Mouse (Mus musculus): ENCODE data around the gene Cldn1.

- TF ChIP-seq HCFC1 (IDR thresholded peaks at IDR 0.05; ENCODE audit: borderline replicate concordance, insufficient read depth, low read length) (no peak), CHD2 (IDR thresholded peaks at IDR 0.05; ENCODE audit: low read depth, low read length) (no peak), ZNF384 (IDR thresholded peaks at IDR 0.05; ENCODE audit: low read depth, low read length) (no peak)
These were observed 5.5 kb upstream of the Cldn1 start for GRCm38 (mm10) chr16:26377170-26377569.

Data from ES-E14 (cell line).